Mouse (Mus musculus): ENCODE measurements around the gene Gabrr2. TPM values are rescaled to one million over a fixed set of nuclear protein-coding genes. Genes with fewer than 3 reads are reported as not detected.
A peak's percentile ranks its signal among the peaks of the same experiment; 100 is the strongest.

Gene Gabrr2
- polyA plus RNA-seq, 1 experiment from 2014 or later, result 0.38 TPM

- no peak overlapping the region for H3K27ac ChIP-seq
- H3K4me3 ChIP-seq, result no peak overlapping the region
- ATAC-seq (ENCODE audit: insufficient number of reproducible peaks, insufficient read depth, low FRiP score, low TSS enrichment), result 0 out of 2 replicates have a peak, but pooled peaks have one; percentile 41
- no peak overlapping the region for H3K9ac ChIP-seq
- no peaks in the 10 kb centered on the region for H3K4me1 ChIP-seq
- no peaks in the 10 kb centered on the region for H3K9me3 ChIP-seq
- no peak overlapping the region for H3K4me2 ChIP-seq (replicated peaks)
- H3K27me3 ChIP-seq, result no peaks in the 10 kb centered on the region
- H3K36me3 ChIP-seq, result peaks cover 37% of the 10 kb centered on the region
- 85% methylated on average over 5 of the region's 5 CpGs for WGBS
Measured at GRCm38 (mm10) chr4:33052650-33053049, 10.1 kb upstream of the Gabrr2 start.

- no peak overlapping the region for H3K9ac ChIP-seq
Measured at GRCm38 (mm10) chr4:33054426-33054825, 8.4 kb upstream of the Gabrr2 start.

GRCm38 (mm10) chr4:33056317-33056716 lies 6.5 kb upstream of the Gabrr2 start:
- Histone ChIP-seq H3K4me1 (peaks cover 4% of the 10 kb centered on the region; the same call in 1 of the 2 replicates), H3K4me2 (replicated peaks) (no peak overlapping the region), H3K27me3 (no peaks in the 10 kb centered on the region), H3K27ac (no peak overlapping the region), H3K4me3 (no peak overlapping the region), H3K9me3 (no peaks in the 10 kb centered on the region), H3K9ac (no peak overlapping the region), H3K36me3 (peaks cover 10% of the 10 kb centered on the region)
- 86% methylated on average over 1 of the region's 1 CpGs for WGBS
- ATAC-seq (ENCODE audit: insufficient number of reproducible peaks, insufficient read depth, low FRiP score, low TSS enrichment), result no peak

More at GRCm38 (mm10) chr4:33054426-33054825, 8.4 kb upstream of the Gabrr2 start:
- no peak overlapping the region for H3K27ac ChIP-seq
- H3K9me3 ChIP-seq, result no peaks in the 10 kb centered on the region
- no peak overlapping the region for H3K4me2 ChIP-seq (replicated peaks)
- ATAC-seq (ENCODE audit: insufficient number of reproducible peaks, insufficient read depth, low FRiP score, low TSS enrichment), result no peak
- H3K36me3 ChIP-seq, result peaks cover 23% of the 10 kb centered on the region
- no peak overlapping the region for H3K4me3 ChIP-seq
- no peaks in the 10 kb centered on the region; the same call in 1 of the 2 replicates for H3K4me1 ChIP-seq
- no peaks in the 10 kb centered on the region for H3K27me3 ChIP-seq

GRCm38 (mm10) chr4:33057890-33058687 lies 4.7 kb upstream of the Gabrr2 start:
- Histone ChIP-seq H3K27ac (peak overlapping the region; percentile 3; the same call in 1 of the 2 replicates), H3K27me3 (no peaks in the 10 kb centered on the region), H3K4me2 (replicated peaks) (no peak overlapping the region), H3K9me3 (no peaks in the 10 kb centered on the region), H3K4me3 (no peak overlapping the region), H3K4me1 (peaks cover 5% of the 10 kb centered on the region; the same call in 1 of the 2 replicates), H3K9ac (no peak overlapping the region), H3K36me3 (no peaks in the 10 kb centered on the region)
- WGBS, result 49% methylated on average over 11 of the region's 11 CpGs
- 0 out of 2 replicates have a peak, but pooled peaks have one; percentile 28 for ATAC-seq (ENCODE audit: insufficient number of reproducible peaks, insufficient read depth, low FRiP score, low TSS enrichment)

- 23% methylated on average over 7 of the region's 7 CpGs for WGBS
- Histone ChIP-seq H3K36me3 (no peaks in the 10 kb centered on the region), H3K9ac (no peak overlapping the region), H3K27ac (no peak overlapping the region), H3K4me1 (peaks cover 5% of the 10 kb centered on the region; the same call in 1 of the 2 replicates), H3K27me3 (no peaks in the 10 kb centered on the region), H3K4me3 (no peak overlapping the region), H3K9me3 (no peaks in the 10 kb centered on the region), H3K4me2 (replicated peaks) (no peak overlapping the region)
- no peak for ATAC-seq (ENCODE audit: insufficient number of reproducible peaks, insufficient read depth, low FRiP score, low TSS enrichment)
Measured at GRCm38 (mm10) chr4:33061158-33061557, 1.6 kb upstream of the Gabrr2 start.

GRCm38 (mm10) chr4:33064986-33065385 lies 2.2 kb downstream of the Gabrr2 start:
- H3K9ac ChIP-seq, result no peak overlapping the region
- no peak overlapping the region for H3K27ac ChIP-seq
- no peaks in the 10 kb centered on the region for H3K9me3 ChIP-seq
- H3K4me3 ChIP-seq, result no peak overlapping the region
- H3K27me3 ChIP-seq, result no peaks in the 10 kb centered on the region
- H3K4me2 ChIP-seq (replicated peaks), result no peak overlapping the region
- H3K4me1 ChIP-seq, result peaks cover 9% of the 10 kb centered on the region; the same call in 1 of the 2 replicates
- H3K36me3 ChIP-seq, result no peaks in the 10 kb centered on the region
- 78% methylated on average over 6 of the region's 6 CpGs for WGBS
- no peak for ATAC-seq (ENCODE audit: insufficient number of reproducible peaks, insufficient read depth, low FRiP score, low TSS enrichment)

GRCm38 (mm10) chr4:33066223-33066960 lies 3.6 kb downstream of the Gabrr2 start:
- no peak overlapping the region for H3K27ac ChIP-seq
- 61% methylated on average over 14 of the region's 14 CpGs for WGBS
- H3K27me3 ChIP-seq, result no peaks in the 10 kb centered on the region
- H3K4me1 ChIP-seq, result 0 out of 2 replicates have a peak, but pooled peaks cover 4% of the 10 kb centered on the region
- no peak overlapping the region for H3K9ac ChIP-seq
- no peaks in the 10 kb centered on the region for H3K9me3 ChIP-seq
- H3K36me3 ChIP-seq, result no peaks in the 10 kb centered on the region
- ATAC-seq (ENCODE audit: insufficient number of reproducible peaks, insufficient read depth, low FRiP score, low TSS enrichment), result no peak
- H3K4me3 ChIP-seq, result no peak overlapping the region
- no peak overlapping the region for H3K4me2 ChIP-seq (replicated peaks)

GRCm38 (mm10) chr4:33067331-33067730 lies 4.5 kb downstream of the Gabrr2 start:
- Histone ChIP-seq H3K27ac (no peak overlapping the region), H3K27me3 (no peaks in the 10 kb centered on the region), H3K36me3 (no peaks in the 10 kb centered on the region), H3K4me3 (no peak overlapping the region), H3K4me1 (0 out of 2 replicates have a peak, but pooled peaks cover 4% of the 10 kb centered on the region), H3K4me2 (replicated peaks) (no peak overlapping the region), H3K9ac (no peak overlapping the region), H3K9me3 (no peaks in the 10 kb centered on the region)
- no peak for ATAC-seq (ENCODE audit: insufficient number of reproducible peaks, insufficient read depth, low FRiP score, low TSS enrichment)
- 97% methylated on average over 3 of the region's 3 CpGs for WGBS

- WGBS, result 88% methylated on average over 6 of the region's 6 CpGs
Measured at GRCm38 (mm10) chr4:33067826-33068225, 5.0 kb downstream of the Gabrr2 start.

GRCm38 (mm10) chr4:33068894-33069293 lies 6.1 kb downstream of the Gabrr2 start:
- H3K9ac ChIP-seq, result no peak overlapping the region
- 0 out of 2 replicates have a peak, but pooled peaks cover 4% of the 10 kb centered on the region for H3K4me1 ChIP-seq
- no peak overlapping the region for H3K27ac ChIP-seq
- WGBS, result 77% methylated on average over 6 of the region's 6 CpGs
- no peak overlapping the region for H3K4me3 ChIP-seq
- no peak for ATAC-seq (ENCODE audit: insufficient number of reproducible peaks, insufficient read depth, low FRiP score, low TSS enrichment)
- no peaks in the 10 kb centered on the region for H3K36me3 ChIP-seq
- H3K27me3 ChIP-seq, result no peaks in the 10 kb centered on the region
- no peaks in the 10 kb centered on the region for H3K9me3 ChIP-seq
- no peak overlapping the region for H3K4me2 ChIP-seq (replicated peaks)

More at GRCm38 (mm10) chr4:33067826-33068225, 5.0 kb downstream of the Gabrr2 start:
- Histone ChIP-seq H3K9me3 (no peaks in the 10 kb centered on the region), H3K4me2 (replicated peaks) (no peak overlapping the region), H3K9ac (no peak overlapping the region), H3K4me3 (no peak overlapping the region), H3K27ac (no peak overlapping the region), H3K4me1 (0 out of 2 replicates have a peak, but pooled peaks cover 4% of the 10 kb centered on the region), H3K36me3 (no peaks in the 10 kb centered on the region), H3K27me3 (no peaks in the 10 kb centered on the region)
- no peak for ATAC-seq (ENCODE audit: insufficient number of reproducible peaks, insufficient read depth, low FRiP score, low TSS enrichment)

- H3K36me3 ChIP-seq, result no peaks in the 10 kb centered on the region
- no peak overlapping the region for H3K4me3 ChIP-seq
- ATAC-seq (ENCODE audit: insufficient number of reproducible peaks, insufficient read depth, low FRiP score, low TSS enrichment), result no peak
- H3K9ac ChIP-seq, result no peak overlapping the region
- WGBS, result 91% methylated on average over 6 of the region's 6 CpGs
- H3K4me1 ChIP-seq, result 0 out of 2 replicates have a peak, but pooled peaks cover 4% of the 10 kb centered on the region
- H3K9me3 ChIP-seq, result no peaks in the 10 kb centered on the region
- no peak overlapping the region for H3K4me2 ChIP-seq (replicated peaks)
- no peak overlapping the region for H3K27ac ChIP-seq
- no peaks in the 10 kb centered on the region for H3K27me3 ChIP-seq
Measured at GRCm38 (mm10) chr4:33070326-33070725, 7.5 kb downstream of the Gabrr2 start.

All from embryonic facial prominence, embryonic 12.5 days (tissue).